Mouse (Mus musculus) B cell, adult 2 months (primary cell): Measurements from ENCODE around the gene Rimbp2.

Experiments
- DNase-seq, 2 experiments: peaks; one replicate each; pipeline ENCODE4 v3.0.0; 2022

The Rimbp2 gene

DNA sequence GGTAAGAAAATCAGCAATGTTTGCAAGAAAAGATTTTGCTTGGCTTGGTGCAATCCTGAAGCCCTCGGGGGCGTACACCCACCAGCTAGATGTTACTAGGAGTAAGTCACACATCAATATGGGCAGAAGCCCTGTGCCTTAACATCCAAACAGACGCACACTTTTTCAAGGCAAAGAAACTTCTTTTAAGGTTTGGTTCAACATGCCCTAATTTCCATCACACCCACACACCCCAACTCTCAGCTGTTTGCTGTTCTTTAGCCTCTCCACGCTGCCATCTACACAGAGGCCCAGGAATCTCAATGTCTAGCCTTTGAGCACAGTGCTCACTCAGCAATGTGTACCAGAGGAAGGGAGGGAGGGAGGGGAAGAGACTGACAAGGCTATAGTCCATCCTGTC, 28.2 kb downstream of the Rimbp2 start:
- no peak for DNase-seq

DNA sequence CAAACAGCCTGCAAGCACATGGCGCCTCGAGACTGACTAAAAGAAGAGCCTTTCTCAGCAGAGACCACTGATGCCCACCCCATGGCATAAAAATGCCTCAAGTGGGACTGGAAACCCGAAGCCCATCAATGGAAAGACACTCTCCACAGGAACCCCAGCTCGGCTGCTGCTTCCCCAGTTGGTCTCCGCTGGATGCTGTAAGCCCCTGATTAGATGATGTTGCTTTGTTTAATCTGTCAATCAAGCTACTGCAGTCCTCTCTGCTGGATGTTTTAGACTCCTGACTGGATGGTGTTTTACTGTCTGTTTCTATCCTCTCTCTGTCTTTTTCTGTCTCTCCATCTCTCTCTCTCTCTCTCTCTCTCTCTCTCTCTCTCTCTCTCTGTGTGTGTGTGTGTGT, 33.2 kb downstream of the Rimbp2 start:
- no peak for DNase-seq

DNA sequence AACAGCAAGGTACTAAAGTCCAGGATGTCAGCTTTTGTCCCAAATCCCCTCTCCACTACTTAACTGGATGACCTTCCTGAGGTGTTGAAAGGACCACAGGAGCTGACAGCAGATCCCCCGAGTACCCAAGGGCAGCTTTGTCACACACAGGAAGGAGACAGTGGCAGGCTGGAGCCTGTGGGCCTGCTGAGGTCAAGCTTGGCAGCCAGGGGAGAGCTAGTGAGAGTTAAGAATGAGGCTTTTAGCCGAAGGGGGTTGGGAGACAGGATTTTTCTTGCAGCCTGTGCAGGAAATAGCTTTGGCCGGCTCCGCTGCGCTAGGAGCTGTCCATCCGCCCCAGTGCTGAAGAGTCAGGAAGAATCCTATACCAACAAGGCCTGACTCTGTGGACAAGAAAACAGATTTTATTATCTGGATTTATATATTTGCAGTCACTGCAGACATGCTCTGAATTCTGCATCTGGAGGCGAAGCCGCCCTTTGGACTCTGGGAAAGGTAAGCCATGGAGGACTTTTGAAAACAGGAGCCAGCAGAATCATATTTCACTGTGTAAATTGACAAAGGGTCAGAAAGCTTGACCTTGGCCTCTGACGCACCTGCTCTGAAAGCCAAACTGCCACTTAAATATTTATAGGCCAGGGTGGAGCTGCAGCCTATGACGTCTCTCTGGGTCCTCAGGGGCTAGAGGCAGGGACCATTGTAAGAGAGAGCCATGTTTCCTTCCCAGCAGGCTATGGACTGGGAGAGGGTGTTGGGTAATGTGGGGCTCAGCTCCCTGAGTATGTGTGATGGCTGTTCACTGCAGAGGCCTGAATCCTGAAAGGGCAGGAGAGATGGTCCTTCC, 35.9 kb downstream of the Rimbp2 start:
- no peak for DNase-seq

GRCm38 (mm10) chr5:128913820-128914219, 39.5 kb downstream of the Rimbp2 start:
- no peak for DNase-seq

- DNase-seq = no peak
Measured at GRCm38 (mm10) chr5:128912374-128912773, 40.9 kb downstream of the Rimbp2 start.

- no peak for DNase-seq
Measured at GRCm38 (mm10) chr5:128911593-128911992, 41.7 kb downstream of the Rimbp2 start.

DNA sequence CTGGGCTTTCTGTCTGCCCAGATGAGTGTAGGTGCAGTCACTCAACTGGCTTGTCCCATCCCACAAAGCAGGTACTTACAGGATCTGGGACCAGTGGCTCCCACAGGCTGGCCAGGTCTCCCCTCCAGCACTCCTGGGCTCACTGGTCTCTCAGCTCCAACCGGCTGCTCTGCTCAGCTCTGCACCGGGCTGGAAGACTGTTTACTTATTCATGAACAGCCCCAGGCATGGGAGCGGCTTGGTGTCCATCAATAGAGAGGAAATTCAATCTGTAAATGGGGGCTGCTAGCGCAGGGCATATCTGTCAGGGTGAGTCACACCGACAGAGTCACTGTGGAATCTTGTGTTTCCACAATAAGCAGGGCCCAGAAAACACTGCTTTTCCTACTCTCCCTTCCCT, 49.2 kb downstream of the Rimbp2 start:
- no peak for DNase-seq

GRCm38 (mm10) chr5:128903120-128903519, 50.2 kb downstream of the Rimbp2 start:
- DNase-seq = no peak

DNA sequence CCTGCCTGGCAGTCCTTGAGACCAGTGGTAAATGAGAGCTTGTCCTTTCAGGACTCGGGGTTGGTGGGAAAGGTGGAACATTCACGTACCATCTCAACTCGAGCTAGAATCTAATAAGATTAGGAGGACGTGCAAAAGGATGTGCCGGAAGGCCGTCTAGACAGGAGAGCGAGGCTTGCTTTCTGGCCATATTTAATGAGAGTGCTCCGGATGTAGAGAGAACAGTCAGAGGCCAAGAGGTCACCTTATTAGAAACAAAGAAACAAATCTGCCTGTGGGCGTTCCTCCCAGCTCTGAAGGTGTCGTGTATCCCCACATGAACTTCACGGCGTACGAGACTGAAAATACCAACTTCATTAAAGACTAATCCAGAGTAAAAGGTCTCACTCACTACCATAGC, 53.3 kb downstream of the Rimbp2 start:
- DNase-seq = no peak

DNA sequence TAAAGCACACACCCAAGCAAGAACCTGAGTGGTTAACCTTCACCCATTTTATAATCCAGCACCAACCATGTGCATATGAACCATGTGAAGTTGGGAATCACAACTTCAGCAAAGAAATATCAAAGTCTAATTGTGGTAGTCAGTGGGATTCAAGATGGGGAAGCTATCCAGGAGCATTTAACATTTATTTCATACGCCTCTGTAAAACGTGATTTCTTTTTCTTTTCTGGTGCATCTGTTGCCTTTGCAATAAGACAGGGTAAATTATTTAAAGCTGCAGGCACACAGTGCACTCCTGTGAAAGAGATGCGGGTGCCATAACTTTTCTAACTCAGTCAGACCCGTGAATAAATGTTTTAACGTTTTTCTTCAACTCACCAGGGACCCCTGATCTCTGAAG, 58.4 kb downstream of the Rimbp2 start:
- no peak for DNase-seq

- no peak for DNase-seq
Measured at GRCm38 (mm10) chr5:128887546-128887945, 65.7 kb downstream of the Rimbp2 start.

DNA sequence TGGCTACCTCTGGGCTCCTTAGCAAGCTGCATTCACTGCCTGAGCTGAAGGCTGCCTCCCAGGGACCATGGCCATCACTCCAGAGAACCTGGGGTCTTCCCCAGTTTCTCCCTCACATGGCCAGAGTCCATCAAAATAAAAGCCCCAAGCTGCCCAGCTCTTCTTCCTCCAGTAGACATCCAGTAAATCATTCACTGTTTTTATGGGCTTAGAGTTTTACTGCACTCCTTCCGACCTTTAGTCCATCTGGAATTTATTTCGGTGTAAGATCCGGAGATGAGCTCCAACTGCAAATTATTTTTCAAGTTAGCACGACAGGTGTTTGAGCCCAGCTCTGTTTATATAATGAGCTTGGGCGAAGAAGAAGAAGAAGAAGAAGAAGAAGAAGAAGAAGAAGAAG, 69.0 kb downstream of the Rimbp2 start:
- DNase-seq = no peak

- DNase-seq = no peak
Measured at GRCm38 (mm10) chr5:128879092-128879491, 74.2 kb downstream of the Rimbp2 start.

- no peak for DNase-seq
Measured at GRCm38 (mm10) chr5:128877425-128878035, 75.8 kb downstream of the Rimbp2 start.

- DNase-seq = no peak
Measured at GRCm38 (mm10) chr5:128871706-128872105, 81.6 kb downstream of the Rimbp2 start.

DNA sequence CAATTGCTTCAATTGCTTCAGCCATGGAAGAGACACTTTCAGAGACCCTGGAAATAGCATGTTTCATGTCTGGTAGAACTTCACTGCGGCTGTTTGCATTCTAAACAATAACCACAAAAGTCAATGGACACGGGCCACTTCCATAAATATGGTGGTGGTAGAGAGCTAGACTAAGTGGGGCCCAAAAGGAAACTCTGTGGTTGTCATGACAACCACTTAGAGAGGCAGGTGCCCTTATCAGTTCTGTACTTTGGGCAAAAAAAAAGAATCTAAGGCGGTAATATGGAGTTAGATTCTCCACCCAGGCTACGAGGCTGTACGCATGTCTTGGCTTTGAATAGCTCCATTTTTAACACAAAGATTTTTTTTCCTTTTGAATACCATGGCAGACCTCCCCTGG, 86.5 kb downstream of the Rimbp2 start:
- DNase-seq = no peak

- no peak for DNase-seq
Measured at GRCm38 (mm10) chr5:128866291-128866690, 87.0 kb downstream of the Rimbp2 start.

DNA sequence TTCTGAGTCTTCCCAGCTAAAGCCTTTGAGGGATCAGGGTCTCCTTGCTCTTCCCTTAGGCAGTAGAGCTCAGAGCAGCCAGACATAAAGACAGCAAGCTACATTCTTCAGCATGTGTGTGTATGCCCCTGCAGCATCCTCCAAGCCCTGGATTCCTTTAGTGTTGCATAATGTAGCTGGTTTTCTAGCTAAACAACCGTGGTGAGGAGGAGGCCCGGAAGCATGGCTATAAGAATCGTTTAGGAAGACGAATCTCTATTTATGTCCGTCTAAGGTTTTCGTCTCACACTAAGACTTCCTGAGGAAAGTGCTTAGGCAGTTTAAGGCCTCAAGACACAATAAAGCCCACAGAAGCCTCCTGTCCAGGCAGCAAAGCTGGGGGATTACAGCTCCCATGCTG, 89.8 kb downstream of the Rimbp2 start:
- no peak for DNase-seq

GRCm38 (mm10) chr5:128860907-128861306, 92.4 kb downstream of the Rimbp2 start:
- no peak for DNase-seq

DNA sequence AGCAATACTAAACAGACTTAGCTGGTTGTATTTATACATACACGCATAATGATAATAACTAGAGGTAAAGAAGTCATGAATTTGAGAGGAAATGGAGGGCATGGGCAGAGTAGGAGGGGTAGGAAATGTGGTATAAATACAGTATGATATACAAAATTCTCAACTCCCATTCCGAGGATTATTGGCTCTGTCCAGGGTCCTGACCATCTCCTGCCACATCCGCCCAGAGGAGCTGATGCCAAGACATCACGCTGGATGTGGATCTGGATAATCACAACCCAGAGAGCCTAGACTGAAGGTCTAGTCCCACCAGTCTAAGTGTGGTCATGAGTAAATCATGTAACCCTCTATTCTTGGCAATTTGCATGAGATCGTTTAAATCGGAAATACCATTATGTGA, 100.5 kb downstream of the Rimbp2 start:
- no peak for DNase-seq

- DNase-seq = no peak
Measured at GRCm38 (mm10) chr5:128847806-128848205, 105.5 kb downstream of the Rimbp2 start.

GRCm38 (mm10) chr5:128846433-128847040, 106.7 kb downstream of the Rimbp2 start:
- no peak for DNase-seq

GRCm38 (mm10) chr5:128845033-128845432, 108.3 kb downstream of the Rimbp2 start:
- no peak for DNase-seq

DNA sequence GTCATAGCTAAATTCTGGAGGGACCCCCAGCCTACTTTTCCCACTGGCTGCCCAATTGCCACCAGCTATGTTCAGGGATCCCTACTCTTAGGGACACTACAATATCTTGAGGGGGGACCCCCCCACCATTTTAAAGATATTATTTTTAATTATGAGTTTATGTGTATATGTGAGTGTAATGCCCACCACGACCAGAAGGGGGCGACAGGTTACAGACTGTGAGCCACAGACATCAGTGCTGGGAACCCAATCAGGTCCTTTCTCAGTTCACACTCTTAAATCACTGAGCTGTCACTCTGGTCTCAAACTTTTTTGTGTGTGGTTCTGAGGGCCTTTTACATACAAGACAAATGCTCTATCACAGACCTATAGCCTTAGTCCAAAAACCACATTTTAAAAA, 109.3 kb downstream of the Rimbp2 start:
- no peak for DNase-seq
